Mouse (Mus musculus) heart, adult 9 months (tissue): ENCODE measurements at regions not wholly inside any gene's neighbourhood (a gene's known extent, or its start where the extent isn't known, plus 50 kb on each side); places are given as distances from the start of the nearest gene placed in this dataset.

Experiments used
- DNase-seq, 2 experiments: peaks; one replicate each; pipeline ENCODE4 v3.0.0; 2022; ENCODE audit warnings: low spot score in 2 of 2

DNA sequence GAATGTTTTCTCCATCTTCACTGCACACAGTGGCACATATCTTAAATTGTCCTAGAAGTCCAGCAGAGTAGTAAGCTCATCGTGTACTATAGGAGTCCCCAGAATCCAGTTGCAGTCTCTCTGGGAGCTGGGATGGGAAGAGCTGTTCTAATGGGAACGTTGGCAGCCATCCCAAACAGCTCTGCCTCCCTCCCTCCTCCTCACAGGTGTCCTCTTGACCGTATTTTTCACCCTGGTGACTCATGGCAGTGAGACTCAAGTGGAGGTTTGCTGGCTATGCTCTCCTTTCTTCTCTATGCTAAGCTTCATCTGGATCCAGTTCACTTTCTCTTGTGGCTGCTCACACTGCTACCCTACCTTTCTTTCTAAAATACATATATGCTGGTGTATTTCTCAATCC, 109.2 kb upstream of the Sash1 start:
- DNase-seq = no peak

DNA sequence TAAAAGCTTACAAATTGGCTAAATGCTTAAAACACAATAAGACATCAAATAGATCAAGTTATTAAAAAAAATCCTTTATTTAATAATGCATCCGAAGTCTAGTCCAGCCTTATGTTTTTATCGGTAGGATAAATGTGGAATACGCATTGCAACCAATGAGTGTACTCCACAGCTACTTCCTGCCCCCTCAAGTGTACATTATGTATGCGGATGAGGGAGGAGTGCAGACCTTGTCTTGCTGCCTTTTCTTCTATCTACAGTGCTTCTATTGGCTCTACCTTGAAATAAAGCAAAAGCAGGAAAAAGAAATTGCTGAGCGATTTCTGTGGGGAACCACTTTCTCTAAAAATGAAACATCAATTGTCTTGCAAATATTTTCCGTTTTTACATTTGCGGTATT, 100.5 kb upstream of the Sash1 start:
- DNase-seq = no peak

DNA sequence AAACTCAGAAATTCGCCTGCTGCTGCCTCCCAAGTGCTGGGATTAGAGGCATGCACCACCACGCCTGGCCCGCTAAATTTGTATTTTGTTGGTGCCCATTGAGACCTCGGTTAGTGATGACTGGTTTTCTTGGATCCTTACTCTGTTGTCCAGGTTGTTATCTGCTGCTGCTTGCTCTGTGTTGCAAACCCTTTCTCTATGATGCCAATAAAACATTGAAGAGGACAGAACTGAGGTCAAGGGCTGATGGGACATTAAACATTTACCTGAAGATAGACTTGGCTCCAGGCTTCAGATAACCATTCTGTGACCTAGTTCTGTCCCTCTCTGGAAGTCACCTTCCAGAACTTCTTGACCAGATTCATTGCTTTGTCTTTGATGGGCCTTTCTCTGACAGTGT, 97.5 kb upstream of the Sash1 start:
- DNase-seq = no peak

DNA sequence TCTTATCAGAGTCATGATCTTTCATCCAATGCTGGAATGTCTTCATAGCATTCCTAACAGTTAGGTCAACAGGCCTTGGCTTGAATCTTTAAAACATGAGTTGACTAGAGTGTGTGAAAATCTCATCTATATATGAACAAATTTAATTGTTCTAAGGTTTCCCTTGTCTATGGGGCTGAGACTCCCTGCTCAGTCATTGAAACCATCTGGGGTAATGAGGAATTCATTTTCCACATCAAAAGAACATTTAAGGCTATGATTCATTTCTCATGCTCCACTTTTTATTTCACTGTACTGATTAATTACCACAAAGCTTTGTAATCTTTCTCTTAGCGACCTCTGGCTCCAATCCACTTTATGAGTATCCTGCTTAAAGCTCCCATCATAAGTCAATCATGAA, 94.7 kb upstream of the Sash1 start:
- DNase-seq = no peak

DNA sequence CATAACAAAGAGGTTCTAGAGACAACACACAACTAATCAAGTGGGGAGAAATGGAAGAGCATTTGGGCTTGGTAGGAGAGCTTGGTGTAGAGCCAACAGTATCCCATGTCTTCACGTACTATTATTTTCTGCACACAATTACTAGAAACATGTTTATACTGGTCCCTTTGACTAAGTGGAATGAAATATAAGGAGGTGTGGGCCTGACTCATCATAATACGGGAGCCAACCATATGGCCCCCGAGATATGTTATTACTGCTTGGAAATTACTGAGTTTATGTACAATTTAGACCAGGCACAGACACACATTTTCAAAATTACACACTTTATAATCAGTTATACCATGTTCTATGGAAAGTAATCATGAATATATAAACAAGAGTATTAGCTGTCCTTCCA, 92.7 kb upstream of the Sash1 start:
- no peak for DNase-seq

DNA sequence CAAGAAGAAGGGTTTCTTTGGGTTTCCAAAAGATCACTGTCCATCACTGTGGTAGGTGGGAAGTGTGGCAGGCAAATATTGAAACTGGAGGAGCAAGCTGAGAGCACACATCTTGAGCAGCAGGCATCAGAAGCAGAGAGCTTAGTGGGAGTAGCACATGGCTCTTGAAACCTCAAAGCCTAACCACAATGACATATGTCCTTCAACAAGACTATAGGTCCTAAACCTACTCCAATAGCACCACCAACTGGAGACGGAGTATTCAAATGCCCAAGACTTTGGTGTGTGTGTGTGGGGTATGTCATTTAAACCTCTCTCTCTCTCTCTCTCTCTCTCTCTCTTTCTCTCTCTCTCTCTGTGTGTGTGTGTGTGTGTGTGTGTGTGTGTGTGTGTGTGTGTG, 88.1 kb upstream of the Sash1 start:
- no peak for DNase-seq

DNA sequence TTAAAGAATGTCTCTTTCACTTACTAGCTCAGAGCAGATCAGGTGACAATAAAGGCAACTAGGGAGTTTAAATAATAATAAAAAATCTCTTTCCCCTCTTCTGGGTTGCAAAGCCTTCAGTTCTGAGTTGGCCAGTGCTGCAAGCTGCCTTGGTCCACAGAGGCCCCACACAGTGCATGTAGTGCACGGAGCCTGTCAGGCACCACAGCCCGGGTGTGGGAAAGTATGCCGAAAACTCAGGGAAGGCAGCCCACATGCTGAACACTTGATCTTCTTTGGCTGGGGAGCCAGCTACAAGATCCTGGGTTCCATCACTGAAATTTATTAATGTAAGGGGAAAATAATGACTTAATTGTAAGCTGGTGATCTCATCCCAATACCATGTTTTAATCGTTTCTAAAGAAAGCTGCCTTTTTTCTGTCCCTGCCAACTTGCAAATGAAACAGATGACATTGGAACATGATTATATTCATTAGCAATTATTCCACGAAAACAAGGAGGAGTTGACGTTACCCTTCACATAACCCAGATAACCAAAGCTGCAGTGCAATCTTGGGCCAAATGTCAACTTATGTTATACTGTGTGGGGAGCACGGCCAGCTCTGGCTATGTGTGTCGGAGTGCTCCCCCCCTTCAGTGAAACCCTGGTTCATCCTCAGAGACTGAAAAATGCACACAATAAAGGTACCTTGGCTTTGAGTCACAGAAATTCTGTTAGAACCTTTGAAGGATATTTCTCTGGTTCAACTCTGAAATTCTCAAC, 87.1 kb upstream of the Sash1 start:
- no peak for DNase-seq

DNA sequence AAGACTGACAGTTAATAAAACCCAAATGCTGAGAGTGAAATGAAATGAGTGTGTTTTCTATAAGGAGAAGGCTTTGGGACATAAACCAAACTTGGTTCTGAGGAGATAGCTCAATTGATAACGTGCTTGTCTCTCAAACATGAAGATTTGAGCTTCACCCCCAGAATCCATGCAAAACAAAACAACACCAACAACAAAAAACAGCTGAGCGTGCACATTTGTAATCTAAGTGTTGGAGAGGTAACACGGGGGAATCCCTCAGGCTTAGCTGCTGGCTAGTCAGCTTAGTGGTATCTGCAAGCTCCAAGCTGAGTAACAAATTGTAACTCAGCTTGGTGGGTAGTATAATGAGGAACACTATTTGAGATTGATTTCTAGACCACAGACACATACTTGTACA, 84.9 kb upstream of the Sash1 start:
- DNase-seq = no peak

DNA sequence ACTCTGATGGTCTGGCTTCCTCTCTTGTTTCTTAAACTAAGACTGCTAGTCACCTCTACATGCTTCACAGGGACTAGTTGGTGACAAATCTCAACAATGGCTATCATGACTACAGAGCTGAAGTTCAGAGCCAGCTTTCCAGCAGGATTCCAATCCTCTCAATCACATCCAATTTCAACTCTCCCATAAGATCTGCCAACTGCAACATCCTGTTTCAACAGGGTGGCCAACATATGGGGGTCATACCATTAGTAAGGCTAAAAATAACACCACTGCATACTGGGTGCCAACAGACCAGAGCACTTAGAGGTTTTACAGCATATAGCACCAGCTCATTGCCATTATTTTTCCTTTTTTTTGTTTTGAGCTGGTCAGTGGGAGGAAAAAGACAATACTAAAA, 83.7 kb upstream of the Sash1 start:
- no peak for DNase-seq

DNA sequence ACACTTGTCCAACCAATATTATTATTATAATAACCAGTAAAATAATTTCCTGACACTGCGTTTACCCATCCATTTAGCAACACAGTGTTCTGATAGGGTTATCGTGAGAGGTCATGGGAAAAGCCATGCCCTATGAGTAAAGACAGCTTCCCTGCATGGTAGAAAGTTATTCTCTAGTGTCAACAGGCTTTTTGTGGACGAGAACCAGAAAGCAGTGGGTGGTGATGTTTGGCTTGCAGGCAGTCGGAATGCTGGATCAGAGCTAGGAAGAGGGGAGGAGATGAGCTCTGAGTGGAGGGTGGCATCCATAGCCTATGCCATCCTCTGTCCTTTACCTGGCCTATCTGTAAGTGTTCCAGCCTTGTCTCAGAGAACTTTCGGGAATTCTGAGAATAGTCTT, 83.1 kb upstream of the Sash1 start:
- no peak for DNase-seq

DNA sequence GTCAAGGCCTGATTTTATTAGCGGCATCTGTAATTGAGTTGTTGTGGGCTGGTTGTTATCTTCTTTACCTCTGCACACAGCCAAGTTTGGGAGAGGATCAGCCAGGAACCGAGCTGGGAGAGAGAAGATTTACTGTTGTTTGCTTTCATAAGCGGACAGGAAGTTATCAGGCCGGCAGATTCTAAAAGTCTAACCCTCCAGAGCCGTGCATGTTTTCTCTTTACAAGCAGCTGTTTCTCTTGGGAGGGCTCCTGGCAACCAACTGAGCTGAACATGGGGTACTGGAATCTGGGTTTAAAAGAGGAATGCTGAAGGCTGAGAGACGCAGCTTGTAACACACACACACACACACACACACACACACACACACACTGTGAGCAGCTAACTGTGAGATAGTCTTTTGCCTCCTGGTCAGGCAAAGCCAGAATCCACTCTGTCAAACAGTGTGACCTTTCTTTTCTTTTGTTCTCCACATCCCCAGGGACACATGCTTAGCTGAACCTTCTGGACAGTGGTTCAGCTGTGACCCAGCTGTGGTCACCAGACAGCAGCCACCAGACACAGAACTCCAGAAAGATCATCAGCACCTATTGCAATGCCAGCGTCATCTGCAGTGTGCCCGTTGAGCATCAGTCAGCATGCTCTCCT, 82.5 kb upstream of the Sash1 start:
- DNase-seq = peak; percentile 75 to 78

DNA sequence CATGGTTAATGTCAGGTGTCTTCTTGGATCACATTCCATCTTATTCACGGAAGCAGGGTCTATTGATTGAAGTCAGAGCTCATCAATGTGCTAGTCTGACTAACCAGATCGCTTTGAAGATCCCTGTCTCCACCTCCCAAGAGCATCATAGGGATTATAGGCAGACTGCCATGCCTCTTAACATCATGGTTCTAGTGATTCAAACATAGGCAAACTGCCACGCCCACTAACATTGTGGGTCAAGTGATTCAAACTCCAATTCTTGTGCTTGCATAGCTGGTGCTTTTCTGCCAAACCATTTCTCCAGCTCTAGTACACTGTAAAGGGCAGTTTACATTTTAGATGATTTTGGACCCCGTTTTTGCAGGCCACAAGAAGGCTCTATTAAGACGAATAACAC, 77.1 kb upstream of the Sash1 start:
- DNase-seq = no peak

DNA sequence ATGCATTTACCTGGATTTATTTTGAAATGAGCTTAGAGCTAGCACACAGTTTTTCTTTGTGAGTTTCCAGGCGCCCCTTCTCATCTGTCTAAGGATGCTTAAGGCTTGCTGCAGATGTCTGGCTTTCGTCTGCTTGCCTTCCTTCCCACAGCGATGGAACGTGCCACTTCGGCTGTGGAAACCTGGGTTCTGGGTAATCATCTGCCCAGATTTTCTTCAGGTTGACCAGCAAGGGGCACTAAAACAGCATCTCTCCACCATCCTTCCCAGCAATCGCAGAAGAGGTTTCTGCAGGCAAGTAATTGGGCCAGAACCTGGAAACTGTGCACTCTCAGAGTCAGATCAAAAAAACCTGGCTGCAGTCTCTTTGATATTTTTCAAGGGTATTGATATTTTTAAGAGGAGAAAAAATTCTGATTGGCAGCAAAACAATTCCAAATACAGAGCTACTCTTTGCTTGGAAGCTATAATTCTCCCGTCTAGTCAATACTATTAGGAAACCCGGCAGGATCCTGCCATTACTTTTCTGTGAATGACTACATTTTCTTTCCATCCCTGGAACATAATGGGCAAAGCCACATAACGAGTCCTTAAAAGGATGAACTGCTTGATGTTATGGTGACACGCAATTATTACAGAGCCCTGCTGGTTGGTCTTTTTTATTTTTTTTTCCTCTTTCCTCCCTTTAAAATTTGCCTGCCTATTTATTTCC, 75.2 kb upstream of the Sash1 start:
- DNase-seq = no peak

DNA sequence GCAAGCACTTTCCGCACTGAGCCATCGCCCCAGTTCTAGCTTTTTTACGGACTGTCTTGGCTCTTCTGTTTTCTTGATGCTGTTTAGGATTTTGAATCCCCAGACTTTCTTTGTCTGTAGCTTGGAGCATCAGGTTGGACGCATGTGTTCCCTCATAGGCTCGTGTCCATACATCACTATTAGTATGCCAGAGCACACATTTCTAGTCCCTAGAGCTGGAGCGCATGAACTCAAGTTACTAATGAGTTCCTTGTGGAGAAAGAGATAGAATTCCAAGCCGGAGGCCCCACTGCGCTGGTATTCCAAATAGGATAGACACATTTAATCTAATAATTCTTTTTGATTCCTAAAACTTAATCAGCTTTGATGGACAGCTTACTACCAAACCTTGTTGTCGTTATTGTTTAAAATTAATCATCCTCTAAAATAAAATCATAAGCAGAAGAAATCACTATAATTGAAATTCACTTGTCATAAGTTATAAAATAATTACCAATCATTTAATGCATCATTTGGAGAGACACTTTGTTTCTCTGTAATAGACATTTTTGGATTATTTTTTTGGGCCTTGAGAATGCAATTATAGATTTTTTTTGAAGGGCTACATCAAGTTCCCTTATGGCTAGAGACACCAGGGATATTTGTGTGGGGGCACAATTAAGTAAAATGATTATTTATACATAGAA, 74.5 kb upstream of the Sash1 start:
- no peak for DNase-seq

DNA sequence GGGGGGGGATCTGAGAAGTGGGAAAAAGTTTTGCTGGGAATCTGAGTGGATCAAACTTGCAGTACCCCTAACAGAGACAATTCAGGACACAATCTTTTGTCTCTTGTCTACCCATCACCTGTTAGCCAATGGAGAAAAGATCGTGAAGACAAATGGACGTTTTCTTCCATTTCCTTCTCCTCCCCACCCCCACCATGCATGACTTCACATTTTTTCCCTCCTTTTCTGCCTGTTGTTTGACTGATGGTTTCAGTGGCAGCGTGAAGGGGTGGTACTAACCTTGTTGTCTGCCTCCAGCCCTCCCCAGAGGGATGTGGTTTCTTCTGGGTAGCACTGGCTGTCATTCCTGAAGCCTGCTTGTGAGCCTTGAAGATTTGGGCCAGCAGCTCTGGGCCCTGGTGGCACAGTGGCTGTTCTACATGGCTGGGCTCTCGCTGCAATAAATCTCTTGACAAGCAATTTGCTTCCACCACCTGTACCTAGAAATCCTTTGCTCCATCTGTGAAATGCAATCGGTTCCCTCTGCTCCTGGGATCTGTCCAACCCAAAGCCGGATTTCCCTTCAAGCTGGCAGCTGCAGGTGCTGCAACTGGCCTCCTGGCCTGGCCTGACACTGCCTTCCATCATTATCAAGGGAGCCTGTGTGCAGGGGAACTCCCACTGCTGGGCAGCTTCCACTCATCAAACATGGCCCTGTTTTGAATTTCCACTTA, 69.8 kb upstream of the Sash1 start:
- no peak for DNase-seq

DNA sequence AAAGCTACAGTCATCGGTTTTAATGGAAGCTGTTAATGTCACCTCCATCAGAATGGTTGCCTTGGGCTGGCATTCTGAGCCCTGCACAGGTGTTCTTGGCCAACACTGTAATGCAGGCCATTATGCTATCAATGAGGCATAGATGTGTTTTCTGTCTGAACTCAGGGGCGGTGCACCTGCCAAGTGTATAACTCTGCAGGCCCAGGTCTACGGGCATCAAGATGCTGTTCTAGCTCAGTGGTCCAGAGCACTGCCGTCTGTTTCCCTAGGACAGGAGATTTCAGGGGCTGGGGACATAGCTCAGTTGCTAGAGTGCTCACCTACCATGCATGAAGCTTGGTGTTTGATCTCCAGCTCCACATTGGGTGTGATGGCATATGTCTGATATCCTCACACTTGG, 68.1 kb upstream of the Sash1 start:
- no peak for DNase-seq

DNA sequence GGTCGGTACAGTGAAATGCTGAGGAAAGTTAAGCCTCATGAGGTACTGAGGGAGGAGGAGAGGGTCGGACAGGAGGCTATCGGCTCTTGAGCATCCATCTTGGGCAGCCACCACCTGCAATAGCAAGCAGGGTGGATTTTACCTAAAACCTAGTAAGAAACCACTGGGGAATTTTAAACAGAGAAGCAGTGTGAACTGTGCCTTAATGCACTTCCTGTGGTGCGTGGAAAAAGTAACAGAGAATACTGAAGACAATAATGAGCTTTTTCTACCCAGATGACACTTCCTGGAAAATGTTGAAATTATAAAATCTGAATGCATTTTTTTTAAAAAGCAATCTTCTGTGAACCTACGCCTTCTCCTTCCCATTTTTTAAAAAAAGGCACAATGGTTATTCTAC, 67.1 kb upstream of the Sash1 start:
- DNase-seq = no peak

DNA sequence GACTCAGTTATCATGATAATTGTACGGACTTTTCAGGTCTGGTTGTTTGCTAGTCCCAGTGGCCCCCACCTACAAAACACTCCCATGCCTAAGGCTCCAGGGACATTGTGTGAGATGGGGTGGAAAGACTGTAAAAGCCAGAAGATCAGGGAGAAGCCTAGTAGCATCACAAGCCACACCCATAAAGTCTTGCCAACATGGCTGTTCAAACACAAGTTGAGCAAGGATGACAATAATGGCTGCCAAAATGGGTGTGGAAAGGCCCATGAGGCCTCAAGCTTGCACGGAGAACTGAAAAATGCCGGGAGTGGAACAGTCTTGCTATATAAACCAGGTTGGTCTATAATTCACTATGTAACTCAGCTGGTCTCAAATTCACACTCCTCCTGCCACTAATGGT, 66.1 kb upstream of the Sash1 start:
- DNase-seq = peak in 1 of 2 experiments; percentile 55

DNA sequence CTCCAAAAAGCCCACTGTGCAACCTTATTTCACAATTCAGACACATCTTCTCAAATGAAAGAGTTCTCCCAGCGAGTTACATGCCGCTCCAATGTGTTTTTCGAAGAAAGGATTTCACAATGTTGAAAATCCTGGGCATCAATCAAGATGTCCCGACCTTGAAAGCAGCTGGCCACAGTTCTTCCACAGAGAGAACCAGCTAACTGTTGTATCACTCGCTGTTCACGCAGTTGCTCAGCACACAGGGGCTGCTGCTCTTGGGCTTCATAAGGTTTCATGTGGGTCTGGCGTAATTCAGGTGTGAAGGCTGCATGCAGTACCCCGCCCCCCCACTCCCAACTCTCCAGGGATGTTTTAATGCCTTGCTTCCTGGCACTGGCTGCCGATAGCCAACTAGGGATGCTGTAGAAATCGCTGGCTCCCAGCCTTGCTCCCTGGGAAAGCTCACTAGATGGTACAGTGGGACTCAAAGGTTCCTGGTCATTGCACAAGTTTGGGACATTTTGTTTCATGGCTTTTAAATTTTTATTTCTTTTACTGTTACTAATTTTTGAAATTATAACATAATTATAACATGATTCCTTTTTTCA, 65.5 kb upstream of the Sash1 start:
- peak in 1 of 2 experiments; percentile 34 for DNase-seq

DNA sequence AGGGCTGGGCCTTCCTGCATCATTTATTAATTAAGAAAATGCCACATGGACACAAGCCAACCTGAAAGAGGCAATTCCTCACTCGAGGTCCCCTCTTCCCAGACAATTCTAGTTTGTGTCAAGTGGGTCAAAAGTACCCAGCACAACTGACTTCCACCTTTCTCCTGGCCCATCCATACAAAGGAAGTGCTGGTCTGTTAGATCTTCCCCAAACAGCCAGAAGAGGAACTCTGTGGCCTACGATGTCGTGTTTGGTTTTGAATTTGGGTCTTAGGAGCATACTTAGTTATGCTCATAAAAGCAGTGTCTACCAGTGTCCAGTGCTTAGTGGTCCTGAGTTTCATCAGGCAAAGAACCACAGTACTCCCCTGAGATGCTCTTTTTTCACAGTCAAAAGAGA, 62.4 kb upstream of the Sash1 start:
- no peak for DNase-seq

DNA sequence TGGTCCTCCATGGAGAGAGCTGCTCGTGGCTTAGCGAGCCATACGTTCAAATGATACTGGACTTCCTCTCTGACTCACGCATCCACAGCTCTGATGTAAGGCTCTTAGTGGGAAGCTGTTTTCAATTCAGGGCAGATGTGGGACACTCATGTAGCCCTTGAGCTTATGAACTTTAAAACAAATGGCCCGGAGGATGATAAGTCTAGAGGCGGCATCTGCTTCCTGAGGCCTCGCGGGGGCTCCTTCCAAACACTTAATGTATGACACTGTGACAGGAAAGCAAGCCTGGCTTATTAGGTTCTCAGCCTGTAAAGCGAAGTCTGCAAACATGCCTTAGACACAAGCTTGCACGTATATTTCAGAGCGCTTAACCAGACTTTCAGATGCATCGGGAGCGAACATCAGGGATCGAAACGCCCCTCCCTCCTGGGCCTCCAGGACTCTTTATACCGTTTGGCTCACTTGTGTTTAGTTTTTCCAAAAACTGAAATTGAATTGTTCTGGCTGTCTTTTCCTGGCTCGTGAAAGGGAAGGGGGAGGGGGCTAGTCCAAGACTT, 59.4 kb upstream of the Sash1 start:
- peak in 1 of 2 experiments; percentile 13 for DNase-seq
